Mouse (Mus musculus): ENCODE measurements at regions not wholly inside any gene's neighbourhood (a gene's known extent, or its start where the extent isn't known, plus 50 kb on each side); places are given as distances from the start of the nearest gene placed in this dataset.

GRCm38 (mm10) chr3:145705317-145705716, 53.2 kb upstream of the Ddah1 start:
- Histone ChIP-seq H3K4me3 (no peak overlapping the region), H3K27ac (no peak overlapping the region)
- no peak for TF ChIP-seq CTCF (IDR thresholded peaks at IDR 0.05)
- DNase-seq (ENCODE audit: extremely low spot score in 1 of 2, low spot score in 2 of 2), result peak; percentile 23 to 26
- intact Hi-C loops (cut with DNase I), result loop anchor here (5.0 kb wide), 1 partner anchor 58 kb away; the partner anchor contains the start of gene Ccn1

DNA sequence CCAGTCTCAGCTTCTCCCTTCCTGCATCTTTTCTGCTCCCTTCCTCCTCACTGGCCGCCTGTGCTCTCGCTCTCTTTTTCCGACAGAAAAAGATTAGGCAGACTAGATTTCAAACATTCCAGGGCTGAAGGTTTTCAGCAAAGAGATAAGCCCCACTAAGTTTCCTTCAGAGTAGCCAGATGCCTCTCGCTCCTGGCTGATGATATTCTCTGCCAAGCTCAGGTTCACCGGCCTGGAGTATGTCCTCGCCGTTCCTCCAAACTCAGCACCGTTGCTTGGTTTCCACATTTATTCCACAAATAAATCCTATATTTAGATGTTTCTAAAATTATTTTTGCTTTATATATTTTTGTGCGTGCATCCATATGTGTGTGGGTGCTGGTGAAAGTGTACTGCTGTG, 54.3 kb upstream of the Ccn1 start:
- no peak overlapping the region for H3K27ac ChIP-seq
- intact Hi-C loops (cut with DNase I), result no loop called here
- DNase-seq (ENCODE audit: extremely low spot score in 1 of 2, low spot score in 2 of 2), result no peak
- TF ChIP-seq CTCF (IDR thresholded peaks at IDR 0.05), result no peak
- no peak overlapping the region for H3K4me3 ChIP-seq

- H3K4me3 ChIP-seq, result no peak overlapping the region
- no peak for DNase-seq (ENCODE audit: extremely low spot score in 1 of 2, low spot score in 2 of 2)
- no peak for TF ChIP-seq CTCF (IDR thresholded peaks at IDR 0.05)
- intact Hi-C loops (cut with DNase I), result no loop called here
- H3K27ac ChIP-seq, result no peak overlapping the region
Measured at GRCm38 (mm10) chr3:145703411-145703924, 53.7 kb upstream of the Ccn1 start.

DNA sequence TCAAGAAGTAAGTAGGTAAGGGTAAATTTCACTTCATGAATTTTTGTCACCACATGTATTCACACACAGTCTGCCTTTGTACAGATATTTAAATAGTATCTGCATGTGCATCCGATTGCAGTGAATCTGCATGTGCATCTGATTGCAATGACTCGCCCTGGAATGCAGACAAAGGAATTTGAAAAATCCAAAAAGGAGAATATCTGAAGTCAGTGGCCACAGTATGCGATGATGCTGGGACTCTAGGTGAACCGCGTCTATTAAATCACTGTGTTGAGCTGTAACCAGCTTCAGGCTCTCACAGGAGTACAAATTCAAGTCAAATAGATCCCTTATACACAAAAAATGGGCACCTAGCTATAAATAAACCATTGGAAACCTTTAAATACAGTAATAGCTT, 53.0 kb upstream of the Ccn1 start:
- intact Hi-C loops (cut with DNase I), result no loop called here
- DNase-seq (ENCODE audit: extremely low spot score in 1 of 2, low spot score in 2 of 2), result no peak
- Histone ChIP-seq H3K4me3 (no peak overlapping the region), H3K27ac (no peak overlapping the region)
- TF ChIP-seq CTCF (IDR thresholded peaks at IDR 0.05), result no peak

DNA sequence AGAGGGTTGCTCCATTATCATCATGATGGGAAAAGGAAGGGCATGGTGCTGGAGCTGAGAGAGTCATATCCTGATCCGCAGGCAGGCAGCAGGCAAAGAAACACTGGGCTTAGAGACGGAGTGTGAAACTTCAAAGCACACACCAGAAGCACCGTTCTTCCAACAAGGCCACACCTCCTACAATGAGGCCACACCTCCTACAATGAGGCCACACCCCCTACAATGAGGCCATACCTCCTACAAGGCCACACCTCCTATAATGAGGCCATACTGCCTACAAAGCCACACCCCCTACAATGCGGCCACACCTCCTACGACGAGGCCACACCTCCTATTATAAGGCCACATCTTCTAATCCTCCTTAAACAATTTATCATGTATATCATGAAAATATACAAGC, 52.2 kb upstream of the Ccn1 start:
- TF ChIP-seq CTCF (IDR thresholded peaks at IDR 0.05), result no peak
- no peak overlapping the region for H3K4me3 ChIP-seq
- no peak overlapping the region for H3K27ac ChIP-seq
- intact Hi-C loops (cut with DNase I), result no loop called here
- no peak for DNase-seq (ENCODE audit: extremely low spot score in 1 of 2, low spot score in 2 of 2)
